27 mouse cellular contexts compared by ENCODE assay signal in genomic region chr13:44705031-44705742, GRCm38 (mm10). TPM values are rescaled to one million over a fixed set of nuclear protein-coding genes. Genes with fewer than 3 reads are reported as not detected.
DNase-seq lines count a peak whose midpoint lies in the region; ATAC-seq and TF ChIP-seq lines count a peak whose summit lies in the region.
"Had no signal": no experiment of that assay in that cellular context is flagged by ENCODE, and none has a peak within 500 bp of the region (broad histone marks: within the 10 kb centered on the region; RNA-seq: fewer than 3 reads in every experiment).

No protein-coding gene starts in this region.

- H3K4me2 ChIP-seq in kidney, postnatal 0 days (ENCODE audit: low read length): no peak overlapping the region
- no peak overlapping the region for H3K4me2 ChIP-seq in forebrain, embryonic 15.5 days (replicated peaks)
- H3K4me2 ChIP-seq: embryonic facial prominence, embryonic 13.5 days; forebrain, embryonic 12.5 days; heart, embryonic 12.5 days; limb, embryonic 12.5 days; liver, embryonic 11.5 days; midbrain, embryonic 15.5 days; neural tube, embryonic 12.5 days had no signal

- in situ Hi-C loops in ES-E14 (cut with MboI; ENCODE audit: low sequenced_read_pairs in 2 of 2, unreplicated experiment in 2 of 2): no loop called here

- H3K27ac ChIP-seq in kidney, postnatal 0 days: no peak overlapping the region
- peak overlapping the region; percentile 100 for H3K27ac ChIP-seq in ES-E14 (ENCODE audit: insufficient read depth, low read depth, low read length, poor library complexity, severe bottlenecking)
- H3K27ac ChIP-seq in forebrain, embryonic 15.5 days (replicated peaks): no peak overlapping the region
- H3K27ac ChIP-seq: embryonic facial prominence, embryonic 13.5 days; forebrain, embryonic 12.5 days; hindbrain, embryonic 10.5 days; limb, embryonic 12.5 days; macrophage; midbrain, embryonic 15.5 days; neural tube, embryonic 12.5 days had no signal

- H3K4me1 ChIP-seq in kidney, postnatal 0 days (replicated peaks; ENCODE audit: insufficient read depth, low read length): peaks cover 5% of the 10 kb centered on the region; the same call in 1 of the 2 replicates
- H3K4me1 ChIP-seq in ES-E14 (ENCODE audit: control insufficient read depth in 2 of 2, insufficient read depth in 2 of 2, low read length in 2 of 2, poor library complexity in 1 of 2): peaks cover 20 to 34% of the 10 kb centered on the region in 2 experiments; a peak in 3 of 4 replicates
- peaks cover 4% of the 10 kb centered on the region; the same call in 1 of the 2 replicates for H3K4me1 ChIP-seq in forebrain, embryonic 15.5 days
- H3K4me1 ChIP-seq: embryonic facial prominence, embryonic 13.5 days; heart, embryonic 12.5 days; midbrain, embryonic 15.5 days had no signal

- H3K36me3 ChIP-seq in kidney, postnatal 0 days (ENCODE audit: insufficient read depth, low read length): no peaks in the 10 kb centered on the region
- no peaks in the 10 kb centered on the region for H3K36me3 ChIP-seq in ES-E14 (ENCODE audit: control insufficient read depth, insufficient read depth, low read length, poor library complexity, severe bottlenecking)
- no peaks in the 10 kb centered on the region for H3K36me3 ChIP-seq in forebrain, embryonic 15.5 days
- H3K36me3 ChIP-seq: embryonic facial prominence, embryonic 13.5 days; forebrain, embryonic 12.5 days; heart, embryonic 12.5 days; hindbrain, embryonic 10.5 days; limb, embryonic 12.5 days; midbrain, embryonic 15.5 days; neural tube, embryonic 12.5 days had no signal

- no peak for ATAC-seq in kidney, postnatal 0 days (replicated peaks; ENCODE audit: low FRiP score, low read depth)
- ATAC-seq in forebrain, embryonic 15.5 days (replicated peaks): no peak
- ATAC-seq: hindbrain, embryonic 16.5 days; liver, postnatal 0 days; lung, postnatal 0 days; midbrain, embryonic 15.5 days had no signal

- no peak overlapping the region for H3K4me3 ChIP-seq in kidney, postnatal 0 days (replicated peaks; ENCODE audit: low read depth, low read length)
- peak overlapping the region; percentile 41 to 57 for H3K4me3 ChIP-seq in ES-E14 (ENCODE audit: insufficient read depth in 1 of 2, low read depth in 1 of 2, low read length in 2 of 2, poor library complexity in 1 of 2, severe bottlenecking in 1 of 2)
- H3K4me3 ChIP-seq in forebrain, embryonic 15.5 days: no peak overlapping the region
- H3K4me3 ChIP-seq: embryonic facial prominence, embryonic 13.5 days; erythroblast, embryonic 14.5 days; forebrain, embryonic 12.5 days; heart, embryonic 12.5 days; hindbrain, embryonic 10.5 days; limb, embryonic 12.5 days; midbrain, embryonic 15.5 days; neural tube, embryonic 12.5 days had no signal

- no peaks in the 10 kb centered on the region for H3K27me3 ChIP-seq in kidney, postnatal 0 days (ENCODE audit: insufficient read depth, low read length)
- H3K27me3 ChIP-seq in forebrain, embryonic 15.5 days: no peaks in the 10 kb centered on the region
- H3K27me3 ChIP-seq: embryonic facial prominence, embryonic 13.5 days; forebrain, embryonic 12.5 days; heart, embryonic 12.5 days; limb, embryonic 12.5 days; neural tube, embryonic 12.5 days had no signal

- no peak overlapping the region for H3K9ac ChIP-seq in kidney, postnatal 0 days (ENCODE audit: low read depth, low read length)
- H3K9ac ChIP-seq in ES-E14 (ENCODE audit: insufficient read depth, low read depth, low read length, poor library complexity, severe bottlenecking): no peak overlapping the region; the same call in none of the 2 replicates
- H3K9ac ChIP-seq in forebrain, embryonic 15.5 days (replicated peaks): no peak overlapping the region
- H3K9ac ChIP-seq: embryonic facial prominence, embryonic 13.5 days; forebrain, embryonic 12.5 days; heart, embryonic 12.5 days; limb, embryonic 12.5 days; liver, postnatal 0 days; midbrain, embryonic 15.5 days; neural tube, embryonic 12.5 days had no signal

- H3K9me3 ChIP-seq in kidney, postnatal 0 days (replicated peaks; ENCODE audit: low read length): no peaks in the 10 kb centered on the region
- H3K9me3 ChIP-seq in ES-E14 (ENCODE audit: control insufficient read depth, insufficient read depth, low read depth, low read length): no peaks in the 10 kb centered on the region
- H3K9me3 ChIP-seq in forebrain, embryonic 15.5 days: no peaks in the 10 kb centered on the region
- H3K9me3 ChIP-seq: embryonic facial prominence, embryonic 13.5 days; forebrain, embryonic 12.5 days; heart, embryonic 12.5 days; hindbrain, embryonic 10.5 days; limb, embryonic 12.5 days; midbrain, embryonic 15.5 days; neural tube, embryonic 12.5 days had no signal

- TF ChIP-seq CTCF in kidney, postnatal 0 days (IDR thresholded peaks at IDR 0.05; ENCODE audit: low read depth): no peak

- peak; percentile 24 for DNase-seq in kidney, postnatal 0 days (ENCODE audit: low spot score)
- no peak for DNase-seq in kidney, adult 8-10 months
- DNase-seq in right cerebral cortex, adult 18-20 months: peak; percentile 54
- DNase-seq in right cerebral cortex, postnatal 10 days (ENCODE audit: low spot score in 2 of 2): no peak
- DNase-seq in ES-E14 (ENCODE audit: low read depth, low spot score): peak; percentile 92
- peak; percentile 11 for DNase-seq in induced T-regulatory cell, adult 2 months (ENCODE audit: low read depth)
- DNase-seq: cerebellum, adult 8-10 months; cerebellum, postnatal 36 days; embryo, embryonic 11 days; gastrocnemius, postnatal 25 days; heart, adult 18-20 months; heart, postnatal 10 days; liver, postnatal 0 days; thymus, postnatal 25 days had no signal

- 53% methylated on average over 14 of the region's 14 CpGs for WGBS in kidney, postnatal 0 days
- 26% methylated on average over 14 of the region's 14 CpGs for WGBS in forebrain, embryonic 15.5 days

TF ChIP-seq in ES-E14, 5 proteins besides CTCF, POLR2A, EP300 and RAD21:
- TF ChIP-seq ZNF384 (IDR thresholded peaks at IDR 0.05; ENCODE audit: low read depth, low read length) (no peak), HCFC1 (IDR thresholded peaks at IDR 0.05; ENCODE audit: borderline replicate concordance, insufficient read depth, low read length) (peak; percentile 68; the same call in 1 of the 2 replicates), CHD2 (IDR thresholded peaks at IDR 0.05; ENCODE audit: low read depth, low read length) (peak; percentile 74), ZC3H11A (IDR thresholded peaks at IDR 0.05; ENCODE audit: borderline replicate concordance, low read depth, low read length) (no peak), MAFK (IDR thresholded peaks at IDR 0.05; ENCODE audit: insufficient read depth, low read depth, low read length) (peak; percentile 94)

RNA-seq across cellular contexts. Expression of gene Jarid2, which starts 24.1 kb away (rescaled TPM):
- polyA plus RNA-seq in kidney, postnatal 0 days (2015; fragmentation: Nextera tagmentation; extraction: Ambion mirVana): 22.5 and 26.2 TPM in 2 replicates
- total RNA-seq in ES-E14 (2012; rRNA removed): 190 and 195 TPM in 2 replicates
- polyA plus RNA-seq in forebrain, embryonic 15.5 days (2015; fragmentation: Nextera tagmentation; extraction: Ambion mirVana): 34.2 and 36.8 TPM in 2 replicates

Comparison
In these comparisons a context has a peak if more than half of its experiments do, and no peak if none do; other contexts are left out.
1. DNase-seq: peak in kidney, postnatal 0 days (single experiment), right cerebral cortex, adult 18-20 months (single experiment), ES-E14 (single experiment) and induced T-regulatory cell, adult 2 months (single experiment); none in kidney, adult 8-10 months (0 of 2) and right cerebral cortex, postnatal 10 days (0 of 2).
2. H3K4me3 ChIP-seq: peak in ES-E14 (2 of 2); none in kidney, postnatal 0 days (single experiment) and forebrain, embryonic 15.5 days (single experiment).